Mouse (Mus musculus) forebrain, embryonic 12.5 days (tissue): ENCODE measurements around the gene Map3k19. TPM values are rescaled to one million over a fixed set of nuclear protein-coding genes. Genes with fewer than 3 reads are reported as not detected.

ENCODE experiments used
- ATAC-seq: fragments of 200-750 bp; cut with Nextera tagmentation; 2 replicates; pipeline ENCODE4 v1.8.0; 2017; ENCODE audit warnings: moderate TSS enrichment; ENCODE audit not compliant: low FRiP score
- H3K27ac ChIP-seq: fragments of 300-500 bp; sonication (generic); 2 replicates; pipeline ENCODE4 v1.5.1; 2016; ENCODE audit warnings: mild to moderate bottlenecking
- H3K27me3 ChIP-seq: fragments of 300-500 bp; sonication (generic); 2 replicates; pipeline ENCODE4 v1.6.1; 2016; ENCODE audit warnings: mild to moderate bottlenecking
- H3K36me3 ChIP-seq: fragments of 300-500 bp; sonication (generic); replicated peaks from 2 replicates; pipeline ENCODE4 v1.6.1; 2016; ENCODE audit warnings: mild to moderate bottlenecking
- H3K4me1 ChIP-seq: fragments of 300-500 bp; sonication (generic); 2 replicates; pipeline ENCODE4 v1.6.1; 2016
- H3K4me2 ChIP-seq: fragments of 300-500 bp; sonication (generic); 2 replicates; pipeline ENCODE4 v1.6.1; 2016; ENCODE audit warnings: mild to moderate bottlenecking, moderate library complexity
- H3K4me3 ChIP-seq: fragments of 300-500 bp; sonication (generic); replicated peaks from 2 replicates; pipeline ENCODE4 v1.5.1; 2016; ENCODE audit warnings: mild to moderate bottlenecking
- H3K9ac ChIP-seq: fragments of 300-500 bp; sonication (generic); 2 replicates; pipeline ENCODE4 v1.6.1; 2016; ENCODE audit warnings: mild to moderate bottlenecking
- H3K9me3 ChIP-seq: fragments of 300-500 bp; sonication (generic); 2 replicates; pipeline ENCODE4 v1.6.1; 2016
- WGBS: fragments of 180-500 bp; shearing (Covaris S2); methylation state at CpG from one replicate; pipeline ENCODE4 v1.1.7; 2016; 5-methylcytosine and 5-hydroxymethylcytosine counted together
- polyA plus RNA-seq: library from polyadenylated mRNA; unstranded; fragments of >200 nt; fragmentation: Nextera tagmentation; extraction: Ambion mirVana; gene quantifications from 2 replicates; pipeline ENCODE4 v1.2.1, GENCODE M21; 2016

Map3k19 gene
- polyA plus RNA-seq, 1 experiment from 2014 or later: 0.17 TPM

DNA sequence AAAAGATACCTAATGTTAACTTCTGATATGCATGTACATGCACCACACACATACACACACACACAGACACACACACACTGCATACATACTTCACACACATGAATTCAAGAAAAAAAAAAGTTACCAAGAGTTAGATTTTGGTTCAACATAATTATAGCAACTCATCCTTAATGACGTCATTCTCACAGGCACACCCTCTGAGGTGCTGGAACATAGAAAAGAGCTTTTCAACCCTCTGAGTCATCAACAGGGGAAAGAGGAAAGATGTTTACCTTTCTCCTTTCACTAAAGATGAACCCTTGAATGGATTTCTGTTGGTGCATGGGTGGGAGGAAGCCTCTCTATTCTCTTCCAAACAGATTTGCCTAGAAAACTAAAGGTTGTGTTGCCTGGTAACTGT lies 16.2 kb downstream of the Map3k19 start:
- no peak overlapping the region for H3K27ac ChIP-seq
- WGBS: 83% methylated on average over 1 of the region's 1 CpGs
- no peaks in the 10 kb centered on the region for H3K9me3 ChIP-seq
- ATAC-seq: no peak
- H3K4me1 ChIP-seq: no peaks in the 10 kb centered on the region
- H3K27me3 ChIP-seq: no peaks in the 10 kb centered on the region
- H3K36me3 ChIP-seq: no peaks in the 10 kb centered on the region
- H3K9ac ChIP-seq: no peak overlapping the region
- H3K4me3 ChIP-seq: no peak overlapping the region
- H3K4me2 ChIP-seq: no peak overlapping the region

- ATAC-seq: no peak
- no peaks in the 10 kb centered on the region for H3K9me3 ChIP-seq
- H3K27me3 ChIP-seq: no peaks in the 10 kb centered on the region
- H3K36me3 ChIP-seq: no peaks in the 10 kb centered on the region
- no peak overlapping the region for H3K27ac ChIP-seq
- H3K4me1 ChIP-seq: no peaks in the 10 kb centered on the region
- H3K4me3 ChIP-seq: no peak overlapping the region
- H3K9ac ChIP-seq: no peak overlapping the region
- no peak overlapping the region for H3K4me2 ChIP-seq
- WGBS: 68% methylated on average over 4 of the region's 4 CpGs
Measured at GRCm38 (mm10) chr1:127836619-127837018, 18.2 kb downstream of the Map3k19 start.

DNA sequence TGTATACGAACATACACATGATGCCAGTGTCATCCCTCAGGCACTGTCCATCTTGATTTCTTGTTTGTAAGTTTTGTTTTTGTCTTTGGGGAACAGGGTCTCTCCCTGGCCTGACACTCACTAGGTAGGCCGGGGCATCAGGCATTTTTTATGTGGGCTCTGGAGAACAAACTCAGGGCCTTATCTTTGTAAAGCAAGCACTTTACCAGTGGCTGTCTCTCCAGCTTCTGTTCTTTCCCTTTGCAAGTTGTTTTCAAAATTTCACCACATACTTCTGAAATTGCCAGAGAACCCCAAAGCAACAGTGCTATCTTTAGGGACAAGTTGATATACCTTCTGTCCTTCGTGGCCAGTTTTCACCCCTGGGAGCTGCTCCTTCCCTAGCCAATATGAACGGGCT lies 20.6 kb downstream of the Map3k19 start:
- Histone ChIP-seq H3K27ac (no peak overlapping the region), H3K27me3 (no peaks in the 10 kb centered on the region), H3K9ac (no peak overlapping the region), H3K4me1 (no peaks in the 10 kb centered on the region), H3K36me3 (no peaks in the 10 kb centered on the region), H3K4me2 (no peak overlapping the region), H3K4me3 (no peak overlapping the region), H3K9me3 (no peaks in the 10 kb centered on the region)
- no peak for ATAC-seq
- 71% methylated on average over 4 of the region's 4 CpGs for WGBS

GRCm38 (mm10) chr1:127833714-127834113 lies 21.1 kb downstream of the Map3k19 start:
- no peaks in the 10 kb centered on the region for H3K9me3 ChIP-seq
- no peak overlapping the region for H3K4me2 ChIP-seq
- no peaks in the 10 kb centered on the region for H3K36me3 ChIP-seq
- H3K27me3 ChIP-seq: no peaks in the 10 kb centered on the region
- 65% methylated on average over 2 of the region's 2 CpGs for WGBS
- no peaks in the 10 kb centered on the region for H3K4me1 ChIP-seq
- H3K27ac ChIP-seq: no peak overlapping the region
- no peak for ATAC-seq
- no peak overlapping the region for H3K4me3 ChIP-seq
- H3K9ac ChIP-seq: no peak overlapping the region

GRCm38 (mm10) chr1:127830215-127830921 lies 24.5 kb downstream of the Map3k19 start:
- H3K9me3 ChIP-seq: no peaks in the 10 kb centered on the region
- H3K9ac ChIP-seq: no peak overlapping the region
- ATAC-seq: no peak
- H3K27me3 ChIP-seq: no peaks in the 10 kb centered on the region
- no peaks in the 10 kb centered on the region for H3K4me1 ChIP-seq
- H3K36me3 ChIP-seq: no peaks in the 10 kb centered on the region
- H3K4me2 ChIP-seq: no peak overlapping the region
- H3K27ac ChIP-seq: no peak overlapping the region
- H3K4me3 ChIP-seq: no peak overlapping the region
- WGBS: 88% methylated on average over 13 of the region's 13 CpGs

DNA sequence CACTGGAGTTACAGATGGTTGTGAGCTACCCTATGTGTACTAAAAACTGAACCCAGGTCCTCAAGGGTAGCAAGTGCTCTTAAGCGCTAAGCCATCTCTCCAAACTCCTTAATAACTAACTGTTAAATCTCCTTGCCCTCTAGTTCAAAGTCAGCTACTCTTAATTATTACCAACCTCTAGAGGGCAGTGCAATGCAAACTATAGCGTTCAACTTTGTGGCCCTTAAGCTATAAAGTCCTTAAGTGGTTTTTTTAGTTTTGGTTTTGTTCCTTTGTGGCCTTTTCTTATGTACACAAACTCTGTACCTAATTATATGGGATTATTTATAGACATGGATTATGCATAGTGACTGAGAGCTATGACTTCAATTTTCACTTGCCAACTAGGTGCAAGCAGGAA lies 27.5 kb downstream of the Map3k19 start:
- no peak overlapping the region for H3K4me3 ChIP-seq
- H3K9ac ChIP-seq: no peak overlapping the region
- H3K36me3 ChIP-seq: no peaks in the 10 kb centered on the region
- no peak for ATAC-seq
- no peak overlapping the region for H3K4me2 ChIP-seq
- H3K27ac ChIP-seq: no peak overlapping the region
- 18% methylated on average over 2 of the region's 2 CpGs for WGBS
- no peaks in the 10 kb centered on the region for H3K4me1 ChIP-seq
- H3K9me3 ChIP-seq: no peaks in the 10 kb centered on the region
- no peaks in the 10 kb centered on the region for H3K27me3 ChIP-seq

DNA sequence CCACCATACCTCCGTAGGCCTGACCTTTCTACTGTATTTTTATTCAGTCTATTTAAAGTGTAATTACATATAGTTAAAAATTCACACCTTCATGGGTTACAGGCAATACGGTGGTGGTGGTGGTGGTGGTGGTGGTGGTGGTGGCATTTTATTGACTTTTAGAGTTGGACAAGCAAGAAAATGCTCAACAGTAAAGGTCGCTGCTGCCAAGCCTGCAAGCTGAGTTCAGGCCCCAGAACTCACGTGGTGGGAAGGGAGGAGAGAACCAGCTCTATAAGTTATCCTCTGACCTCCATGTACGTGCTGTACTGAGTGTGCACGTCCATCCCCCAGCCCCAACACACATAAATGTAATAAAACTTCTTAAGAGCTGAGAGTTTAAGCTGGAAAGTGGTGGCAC lies 38.5 kb downstream of the Map3k19 start:
- H3K9me3 ChIP-seq: no peaks in the 10 kb centered on the region
- no peaks in the 10 kb centered on the region; the same call in 1 of the 2 replicates for H3K4me1 ChIP-seq
- no peak for ATAC-seq
- no peaks in the 10 kb centered on the region for H3K36me3 ChIP-seq
- no peaks in the 10 kb centered on the region for H3K27me3 ChIP-seq
- no peak overlapping the region for H3K9ac ChIP-seq
- no peak overlapping the region for H3K4me3 ChIP-seq
- no peak overlapping the region for H3K4me2 ChIP-seq
- H3K27ac ChIP-seq: no peak overlapping the region
- WGBS: 90% methylated on average over 6 of the region's 6 CpGs

DNA sequence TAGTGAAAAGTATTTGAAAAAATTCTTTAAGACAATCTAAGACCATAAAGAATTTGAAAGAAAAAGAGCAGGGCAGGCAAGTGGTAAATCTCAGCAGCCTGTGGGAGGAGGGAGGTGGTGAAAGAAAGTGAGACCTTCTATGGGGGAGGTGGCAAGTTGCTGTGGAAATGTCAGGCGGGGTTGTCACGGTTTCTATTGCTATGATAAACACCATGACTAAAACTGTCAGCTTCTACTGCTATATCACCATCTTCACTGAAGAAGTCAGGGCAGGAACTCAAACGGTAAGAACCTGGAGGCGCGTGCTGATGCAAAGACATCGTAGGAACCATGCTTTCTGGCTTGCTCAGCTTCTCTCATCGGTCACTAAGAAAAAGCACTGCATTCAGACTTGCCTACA lies 41.9 kb downstream of the Map3k19 start:
- Histone ChIP-seq H3K4me2 (no peak overlapping the region), H3K4me3 (no peak overlapping the region), H3K36me3 (no peaks in the 10 kb centered on the region), H3K9me3 (no peaks in the 10 kb centered on the region), H3K9ac (no peak overlapping the region), H3K4me1 (no peaks in the 10 kb centered on the region; the same call in 1 of the 2 replicates), H3K27ac (no peak overlapping the region), H3K27me3 (no peaks in the 10 kb centered on the region)
- ATAC-seq: no peak
- 87% methylated on average over 7 of the region's 7 CpGs for WGBS

DNA sequence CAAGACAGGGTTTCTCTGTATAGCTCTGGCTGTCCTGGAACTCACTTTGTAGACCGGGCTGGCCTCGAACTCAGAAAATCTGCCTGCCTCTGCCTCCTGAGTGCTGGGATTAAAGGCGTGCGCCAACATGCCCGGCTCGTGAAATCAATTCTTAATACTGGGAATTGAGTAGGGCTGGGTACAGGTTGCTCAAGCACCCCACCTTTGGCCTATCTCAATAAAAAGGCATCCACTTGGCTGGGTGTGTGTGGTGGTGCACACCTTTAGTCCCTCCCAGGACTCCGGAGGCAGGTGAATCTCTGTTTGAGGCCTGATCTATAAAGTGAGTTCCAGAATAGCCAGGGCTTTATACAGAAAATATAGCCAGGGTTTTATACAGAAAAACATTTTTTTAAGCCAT lies 46.2 kb downstream of the Map3k19 start:
- no peaks in the 10 kb centered on the region for H3K27me3 ChIP-seq
- no peak overlapping the region for H3K4me3 ChIP-seq
- 93% methylated on average over 7 of the region's 7 CpGs for WGBS
- ATAC-seq: no peak
- H3K36me3 ChIP-seq: peaks cover 21% of the 10 kb centered on the region
- no peak overlapping the region for H3K27ac ChIP-seq
- no peak overlapping the region for H3K4me2 ChIP-seq
- H3K9ac ChIP-seq: no peak overlapping the region
- H3K4me1 ChIP-seq: no peaks in the 10 kb centered on the region; the same call in 1 of the 2 replicates
- no peaks in the 10 kb centered on the region for H3K9me3 ChIP-seq

GRCm38 (mm10) chr1:127802916-127803315 lies 51.9 kb downstream of the Map3k19 start:
- WGBS: 87% methylated on average over 8 of the region's 8 CpGs
- peaks cover 54% of the 10 kb centered on the region for H3K36me3 ChIP-seq
- H3K27me3 ChIP-seq: no peaks in the 10 kb centered on the region
- H3K4me3 ChIP-seq: no peak overlapping the region
- H3K4me1 ChIP-seq: no peaks in the 10 kb centered on the region
- H3K9ac ChIP-seq: no peak overlapping the region
- H3K27ac ChIP-seq: no peak overlapping the region
- H3K9me3 ChIP-seq: no peaks in the 10 kb centered on the region
- H3K4me2 ChIP-seq: no peak overlapping the region
- no peak for ATAC-seq

DNA sequence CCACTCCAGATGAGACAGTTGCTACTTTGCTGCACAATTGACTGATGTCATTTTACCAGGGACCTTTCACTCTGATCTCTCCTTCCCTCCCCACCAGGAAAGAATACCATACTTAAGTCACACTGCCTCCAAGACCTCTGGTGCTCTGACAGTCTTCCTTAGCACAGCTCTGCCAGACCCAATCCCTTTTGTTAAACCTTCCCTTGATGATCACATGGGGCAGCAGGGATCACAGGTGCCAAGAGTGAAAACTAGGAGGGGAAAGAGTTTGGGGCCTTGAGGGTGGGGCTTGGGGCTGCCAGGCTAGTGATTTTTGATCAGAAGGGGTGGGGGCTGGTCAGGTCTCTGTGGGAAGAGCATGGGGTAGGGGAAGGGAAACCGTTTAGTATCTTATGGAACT lies 58.1 kb downstream of the Map3k19 start:
- H3K4me1 ChIP-seq: no peaks in the 10 kb centered on the region
- H3K9me3 ChIP-seq: no peaks in the 10 kb centered on the region
- no peak for ATAC-seq
- H3K27me3 ChIP-seq: no peaks in the 10 kb centered on the region
- WGBS: 81% methylated on average over 1 of the region's 1 CpGs
- no peak overlapping the region for H3K4me3 ChIP-seq
- no peak overlapping the region for H3K4me2 ChIP-seq
- H3K9ac ChIP-seq: no peak overlapping the region
- peaks cover 31% of the 10 kb centered on the region for H3K36me3 ChIP-seq
- H3K27ac ChIP-seq: no peak overlapping the region

DNA sequence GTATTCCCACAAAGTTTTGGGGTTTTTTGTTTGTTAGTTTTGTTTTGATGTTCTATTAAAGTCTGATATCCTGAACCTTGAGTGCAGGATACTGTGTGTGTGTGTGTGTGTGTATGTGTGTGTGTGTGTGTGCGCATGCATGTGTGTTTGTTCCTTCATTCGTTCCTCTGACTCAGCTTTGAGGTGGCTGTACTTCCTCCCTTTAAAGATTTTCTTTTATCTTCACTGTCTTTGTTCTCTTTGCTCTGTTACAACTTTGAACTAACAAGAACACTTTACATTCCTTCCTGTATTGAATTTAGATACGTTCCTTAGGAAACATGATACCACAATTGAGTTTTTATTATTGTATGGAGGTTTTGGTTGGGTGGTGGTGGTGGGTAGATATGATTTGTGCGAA lies 58.5 kb downstream of the Map3k19 start:
- Histone ChIP-seq H3K9ac (no peak overlapping the region), H3K4me2 (no peak overlapping the region), H3K4me1 (no peaks in the 10 kb centered on the region), H3K4me3 (no peak overlapping the region), H3K36me3 (peaks cover 27% of the 10 kb centered on the region), H3K27me3 (no peaks in the 10 kb centered on the region), H3K9me3 (no peaks in the 10 kb centered on the region), H3K27ac (no peak overlapping the region)
- no peak for ATAC-seq
- WGBS: 78% methylated on average over 4 of the region's 4 CpGs

- H3K9me3 ChIP-seq: no peaks in the 10 kb centered on the region
- H3K27ac ChIP-seq: no peak overlapping the region
- H3K4me3 ChIP-seq: no peak overlapping the region
- no peak overlapping the region for H3K9ac ChIP-seq
- H3K27me3 ChIP-seq: no peaks in the 10 kb centered on the region
- H3K4me1 ChIP-seq: no peaks in the 10 kb centered on the region
- 94% methylated on average over 6 of the region's 6 CpGs for WGBS
- H3K4me2 ChIP-seq: no peak overlapping the region
- no peak for ATAC-seq
- H3K36me3 ChIP-seq: peaks cover 27% of the 10 kb centered on the region
Measured at GRCm38 (mm10) chr1:127795087-127795769, 59.6 kb downstream of the Map3k19 start.
